ENCODE assay signal across 8 mouse cellular contexts in the genomic region with DNA sequence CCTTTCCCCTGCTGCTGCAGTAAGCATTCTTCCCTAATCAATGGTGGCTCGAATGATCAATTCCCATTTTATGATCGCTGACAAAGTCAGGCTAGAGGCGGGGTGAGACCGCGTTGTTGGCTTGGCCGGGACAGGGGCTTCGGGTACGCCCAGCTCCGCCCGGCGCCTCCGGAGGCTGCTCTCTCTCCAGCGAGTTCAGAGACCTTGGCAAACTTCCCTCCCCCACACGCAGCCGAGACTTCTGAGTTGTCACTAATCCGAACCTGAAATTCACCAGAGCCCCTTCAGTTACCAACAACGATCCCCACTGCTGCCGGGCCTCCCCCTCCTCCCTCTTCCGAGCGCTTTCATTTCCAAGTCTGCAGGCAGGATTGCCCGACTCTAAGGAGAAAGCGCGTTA. TPM values are rescaled to one million over a fixed set of nuclear protein-coding genes. Genes with fewer than 3 reads are reported as not detected.
DNase-seq lines count a peak whose midpoint lies in the region; ATAC-seq and TF ChIP-seq lines count a peak whose summit lies in the region.

No protein-coding gene starts in this region.

- DNase-seq in forelimb bud, embryonic 11.5 days (ENCODE audit: low read depth, low spot score): peak; percentile 85
- peak; percentile 43 for DNase-seq in kidney, adult 11 months
- DNase-seq in lung, embryonic 14.5 days: peak; percentile 83
- DNase-seq in cerebellum, adult 11 months: no peak

- under 1% methylated on average over 23 of the region's 23 CpGs for WGBS in lung, embryonic 14.5 days
- WGBS in small intestine, adult 2 months: under 1% methylated on average over 23 of the region's 23 CpGs

- H3K27ac ChIP-seq in bone marrow macrophage, adult 2 months (ENCODE audit: insufficient read depth, low read depth, low read length): no peak overlapping the region
- no peak overlapping the region for H3K27ac ChIP-seq in lung, embryonic 14.5 days (ENCODE audit: low read depth)
- H3K27ac ChIP-seq in small intestine, adult 2 months (ENCODE audit: insufficient read depth, low read depth, low read length): peak overlapping the region; percentile 12; the same call in 1 of the 2 replicates

- H3K4me1 ChIP-seq in erythroblast, embryonic 14.5 days (ENCODE audit: control insufficient read depth): no peaks in the 10 kb centered on the region
- H3K4me1 ChIP-seq in bone marrow macrophage, adult 2 months (ENCODE audit: control insufficient read depth, insufficient read depth, low read length): no peaks in the 10 kb centered on the region
- H3K4me1 ChIP-seq in lung, embryonic 14.5 days (ENCODE audit: insufficient read depth): no peaks in the 10 kb centered on the region
- H3K4me1 ChIP-seq in small intestine, adult 2 months (ENCODE audit: control insufficient read depth, insufficient read depth, insufficient read length, low read length): peaks cover 8% of the 10 kb centered on the region

- peak overlapping the region; percentile 86 for H3K4me2 ChIP-seq in lung, embryonic 14.5 days

- no peak for TF ChIP-seq CTCF in bone marrow macrophage, adult 2 months (IDR thresholded peaks at IDR 0.05; ENCODE audit: low read depth, low read length)
- TF ChIP-seq CTCF in lung, embryonic 14.5 days (IDR thresholded peaks at IDR 0.05; ENCODE audit: low read depth): no peak
- no peak for TF ChIP-seq CTCF in small intestine, adult 2 months (IDR thresholded peaks at IDR 0.05; ENCODE audit: extremely low read depth, insufficient read length, insufficient replicate concordance, low read depth, low read length)

- H3K27me3 ChIP-seq in erythroblast, embryonic 14.5 days (ENCODE audit: control insufficient read depth): peaks cover 68% of the 10 kb centered on the region
- peaks cover 25% of the 10 kb centered on the region for H3K27me3 ChIP-seq in lung, embryonic 14.5 days (ENCODE audit: insufficient read depth, low read length)
- peaks cover 37% of the 10 kb centered on the region for H3K27me3 ChIP-seq in small intestine, adult 2 months (ENCODE audit: control insufficient read depth, insufficient read depth, low read length)

- peak overlapping the region; percentile 24 for H3K4me3 ChIP-seq in erythroblast, embryonic 14.5 days (replicated peaks)
- peak overlapping the region; percentile 45 for H3K4me3 ChIP-seq in bone marrow macrophage, adult 2 months (ENCODE audit: insufficient read depth, low read length)
- peak overlapping the region; percentile 49 for H3K4me3 ChIP-seq in lung, embryonic 14.5 days (ENCODE audit: low read depth, low read length)
- H3K4me3 ChIP-seq in small intestine, adult 2 months (ENCODE audit: low read depth, low read length): peak overlapping the region; percentile 71

- H3K9ac ChIP-seq in lung, embryonic 14.5 days: peak overlapping the region; percentile 40

- no peaks in the 10 kb centered on the region for H3K36me3 ChIP-seq in erythroblast, embryonic 14.5 days (ENCODE audit: control insufficient read depth)
- H3K36me3 ChIP-seq in lung, embryonic 14.5 days (ENCODE audit: insufficient read depth): no peaks in the 10 kb centered on the region
- H3K36me3 ChIP-seq in small intestine, adult 2 months (ENCODE audit: control insufficient read depth, insufficient read depth, low read length): no peaks in the 10 kb centered on the region

- no peaks in the 10 kb centered on the region for H3K9me3 ChIP-seq in erythroblast, embryonic 14.5 days (ENCODE audit: control insufficient read depth, low read length)
- H3K9me3 ChIP-seq in lung, embryonic 14.5 days (ENCODE audit: low read depth, low read length): no peaks in the 10 kb centered on the region

- no peak for ATAC-seq in erythroblast, adult 5-6 weeks (replicated peaks; ENCODE audit: low FRiP score, poor library complexity, severe bottlenecking)
- peak; percentile 73 for ATAC-seq in lung, embryonic 14.5 days (ENCODE audit: insufficient read depth)

- TF ChIP-seq POLR2A in bone marrow macrophage, adult 2 months (IDR thresholded peaks at IDR 0.05; ENCODE audit: borderline replicate concordance, low read depth, low read length): no peak
- TF ChIP-seq POLR2A in small intestine, adult 2 months (IDR thresholded peaks at IDR 0.05; ENCODE audit: low read depth, low read length): no peak

RNA-seq across cellular contexts. Expression of a gene that starts 10.3 kb away (rescaled TPM):
- polyA plus RNA-seq in erythroblast, embryonic 14.5 days (2012): not detected in 2 replicates
- total RNA-seq in erythroblast, adult 5-6 weeks (2015; ENCODE audit: low replicate concordance): 0.63 TPM in 1 of 2 replicates, not detected in the other
- not detected in 2 replicates for total RNA-seq in erythroblast, adult 5-6 weeks (2017; ENCODE audit: low replicate concordance)
- not detected in 2 replicates for polyA plus RNA-seq in bone marrow macrophage, adult 2 months (2012; ENCODE audit: insufficient read depth, insufficient read length, missing spikeins)
- polyA plus RNA-seq in lung, embryonic 14.5 days (2014; fragmentation: Nextera tagmentation; extraction: Ambion mirVana): 31.4 and 33.1 TPM in 2 replicates
- 3.9 and 11.6 TPM in 2 replicates for polyA plus RNA-seq in small intestine, adult 2 months (2012; rRNA removed)
